In genomic region chr4:124990325-124990724, GRCm38 (mm10) we compare ENCODE assay signal across 10 mouse cellular contexts. TPM values are rescaled to one million over a fixed set of nuclear protein-coding genes. Genes with fewer than 3 reads are reported as not detected.
DNase-seq lines count a peak whose midpoint lies in the region; ATAC-seq and TF ChIP-seq lines count a peak whose summit lies in the region.
"Had no signal": no experiment of that assay in that cellular context is flagged by ENCODE, and none has a peak within 500 bp of the region (broad histone marks: within the 10 kb centered on the region; RNA-seq: fewer than 3 reads in every experiment).

No protein-coding gene starts in this region.

- no peak for ATAC-seq in heart, embryonic 14.5 days (ENCODE audit: insufficient number of reproducible peaks, insufficient read depth, low FRiP score, low read depth)
- peak; percentile 66 for ATAC-seq in granulocyte monocyte progenitor cell, adult 5-6 weeks (replicated peaks; ENCODE audit: poor library complexity, severe bottlenecking)
- ATAC-seq in liver, embryonic 15.5 days (ENCODE audit: insufficient read depth): no peak

- no peak for DNase-seq in heart, adult 18-20 months
- DNase-seq in CH12.LX (ENCODE audit: extremely low read depth): peak; percentile 57
- no peak for DNase-seq in cerebellum, adult 2 months
- DNase-seq in natural killer cell, adult 2 months (ENCODE audit: low spot score in 2 of 2): no peak
- no peak for DNase-seq in cerebellum, adult 9-10 months
- DNase-seq: kidney, postnatal 36 days; right cerebral cortex, postnatal 25 days had no signal

- TF ChIP-seq RAD21 in CH12.LX (IDR thresholded peaks at IDR 0.05; ENCODE audit: low read depth, low read length): no peak

- H3K36me3 ChIP-seq in heart, embryonic 14.5 days (ENCODE audit: control insufficient read depth, insufficient read depth, low read length): no peaks in the 10 kb centered on the region
- no peaks in the 10 kb centered on the region for H3K36me3 ChIP-seq in CH12.LX (replicated peaks in 1 of 2; ENCODE audit: control insufficient read depth in 1 of 2, insufficient read depth in 1 of 2, low read length in 1 of 2)
- H3K36me3 ChIP-seq in liver, embryonic 15.5 days (replicated peaks): no peaks in the 10 kb centered on the region

- H3K4me1 ChIP-seq in heart, embryonic 14.5 days (ENCODE audit: control insufficient read depth in 2 of 2, insufficient read depth in 2 of 2, low read length in 2 of 2): peaks cover 4 to 11% of the 10 kb centered on the region in 2 experiments; a peak in 3 of 4 replicates
- peaks cover 34 to 41% of the 10 kb centered on the region in 2 experiments for H3K4me1 ChIP-seq in CH12.LX (ENCODE audit: control insufficient read depth in 1 of 2, insufficient read depth in 2 of 2)
- peaks cover 10% of the 10 kb centered on the region; the same call in 1 of the 2 replicates for H3K4me1 ChIP-seq in liver, embryonic 15.5 days (replicated peaks)
- peaks cover 4% of the 10 kb centered on the region; the same call in 1 of the 2 replicates for H3K4me1 ChIP-seq in cerebellum, adult 2 months (ENCODE audit: control insufficient read depth, insufficient read depth, low read length)

- H3K27me3 ChIP-seq in heart, embryonic 14.5 days (ENCODE audit: control insufficient read depth, insufficient read depth, low read length): peaks cover 69% of the 10 kb centered on the region
- peaks cover 7% of the 10 kb centered on the region for H3K27me3 ChIP-seq in CH12.LX (replicated peaks)
- peaks cover 71% of the 10 kb centered on the region for H3K27me3 ChIP-seq in liver, embryonic 15.5 days
- H3K27me3 ChIP-seq in cerebellum, adult 2 months (ENCODE audit: control insufficient read depth, insufficient read depth, low read length): peaks cover 10% of the 10 kb centered on the region; the same call in 1 of the 2 replicates

- no peaks in the 10 kb centered on the region for H3K79me2 ChIP-seq in CH12.LX (replicated peaks; ENCODE audit: control insufficient read depth, extremely low read depth, insufficient read depth, poor library complexity, severe bottlenecking)

- 3% methylated on average over 7 of the region's 7 CpGs for WGBS in heart, embryonic 14.5 days
- WGBS in liver, embryonic 15.5 days (ENCODE audit: insufficient replicate concordance): 6% methylated on average over 7 of the region's 7 CpGs
- 14% methylated on average over 7 of the region's 7 CpGs for WGBS in cerebellum, adult 2 months

- dilution Hi-C loops in CH12.LX (cut with MboI; ENCODE audit: extremely low pct_ligation_motif_present, extremely low pct_unique_long_range_greater_than_20kb, low sequenced_read_pairs): no loop called here

- in situ Hi-C loops in CH12.LX (cut with MboI; ENCODE audit: low pct_ligation_motif_present, low pct_unique_long_range_greater_than_20kb, low sequenced_read_pairs): no loop called here

- H3K9ac ChIP-seq in heart, embryonic 14.5 days (ENCODE audit: low read length): no peak overlapping the region
- no peak overlapping the region for H3K9ac ChIP-seq in CH12.LX (ENCODE audit: insufficient read depth, low read depth)
- no peak overlapping the region for H3K9ac ChIP-seq in liver, embryonic 15.5 days

- peak; percentile 34; the same call in 1 of the 2 replicates for TF ChIP-seq POLR2A in CH12.LX (IDR thresholded peaks at IDR 0.05; ENCODE audit: low read depth, low read length)
- no peak for TF ChIP-seq POLR2A in cerebellum, adult 2 months (IDR thresholded peaks at IDR 0.05; ENCODE audit: borderline replicate concordance, insufficient read depth, low read length)

- H3K4me3 ChIP-seq in heart, embryonic 14.5 days (ENCODE audit: control insufficient read depth in 1 of 2, insufficient read depth in 1 of 2, low read depth in 1 of 2, low read length in 2 of 2): 0 out of 4 replicates have a peak overlapping the region, but pooled peaks of 1 of the 2 experiments have one; percentile 12
- H3K4me3 ChIP-seq in CH12.LX (replicated peaks in 1 of 3; ENCODE audit: low read depth in 2 of 3, low read length in 2 of 3, poor library complexity in 1 of 3): peak overlapping the region in 2 of 3 experiments; percentile 1 to 22
- H3K4me3 ChIP-seq in liver, embryonic 15.5 days (replicated peaks): no peak overlapping the region
- no peak overlapping the region for H3K4me3 ChIP-seq in cerebellum, adult 2 months (replicated peaks; ENCODE audit: insufficient read depth, low read depth, low read length)

- H3K4me2 ChIP-seq in heart, embryonic 14.5 days (ENCODE audit: low read length): peak overlapping the region; percentile 53
- peak overlapping the region; percentile 4 for H3K4me2 ChIP-seq in CH12.LX (ENCODE audit: insufficient read depth, low read depth, poor library complexity, severe bottlenecking)
- peak overlapping the region; percentile 27 for H3K4me2 ChIP-seq in liver, embryonic 15.5 days

- TF ChIP-seq EP300 in CH12.LX (IDR thresholded peaks at IDR 0.05; ENCODE audit: low read length): no peak

- TF ChIP-seq CTCF in CH12.LX (conservative IDR thresholded peaks at IDR 0.05 in 1 of 2, IDR thresholded peaks at IDR 0.05 in 1 of 2; ENCODE audit: low read depth in 2 of 2, low read length in 2 of 2): no peak
- no peak for TF ChIP-seq CTCF in cerebellum, adult 2 months (IDR thresholded peaks at IDR 0.05; ENCODE audit: borderline replicate concordance, insufficient read depth, low read depth, low read length)

- no peak overlapping the region for H3K27ac ChIP-seq in heart, embryonic 14.5 days (replicated peaks in 1 of 2; ENCODE audit: control insufficient read depth in 1 of 2, insufficient read depth in 1 of 2, low read depth in 2 of 2, low read length in 2 of 2)
- H3K27ac ChIP-seq in CH12.LX (ENCODE audit: insufficient read depth, low read depth): no peak overlapping the region
- no peak overlapping the region for H3K27ac ChIP-seq in liver, embryonic 15.5 days (replicated peaks)
- H3K27ac ChIP-seq in cerebellum, adult 2 months (ENCODE audit: insufficient read depth, low read length): no peak overlapping the region

- no peaks in the 10 kb centered on the region for H3K9me3 ChIP-seq in heart, embryonic 14.5 days (ENCODE audit: control insufficient read depth, low read length)
- peaks cover 2% of the 10 kb centered on the region for H3K9me3 ChIP-seq in CH12.LX (replicated peaks; ENCODE audit: low read length)
- no peaks in the 10 kb centered on the region for H3K9me3 ChIP-seq in liver, embryonic 15.5 days (replicated peaks)

TF ChIP-seq in CH12.LX, 34 proteins besides CTCF, POLR2A, EP300 and RAD21:
- TF ChIP-seq BHLHE40 (IDR thresholded peaks at IDR 0.05; ENCODE audit: low read depth, low read length) (peak; percentile 79), MAFK (IDR thresholded peaks at IDR 0.05; ENCODE audit: insufficient replicate concordance, low read length) (peak; percentile 62; the same call in 1 of the 2 replicates), JUND (conservative IDR thresholded peaks at IDR 0.05; ENCODE audit: low read depth, low read length) (no peak)
TF ChIP-seq in CH12.LX: peak in this region for 2.

RNA-seq across cellular contexts. Expression of gene Rspo1, which starts 4.1 kb away (rescaled TPM):
- 8.3 and 9.5 TPM in 2 replicates for polyA plus RNA-seq in heart, embryonic 14.5 days (2014; fragmentation: Nextera tagmentation; extraction: Ambion mirVana)
- 1 to 10 TPM; 3.1 to 4.3 TPM for total RNA-seq in heart, adult 18-20 months (2021)
- total RNA-seq in CH12.LX (2012; rRNA removed) (0.25 and 0.29 TPM in 2 replicates), CH12.LX (2014; rRNA removed) (0.31 and 0.36 TPM in 2 replicates)
- polyA plus RNA-seq in CH12.LX (2012; ENCODE audit: insufficient read length, low read depth): 0.50 and 0.87 TPM in 2 replicates
- 4.0 TPM in 1 of 2 replicates, not detected in the other for total RNA-seq in granulocyte monocyte progenitor cell, adult 5-6 weeks (2014; fragmentation: Nextera tagmentation)
- 0.86 and 1.2 TPM in 2 replicates for total RNA-seq in granulocyte monocyte progenitor cell, adult 5-6 weeks (2017)
- polyA plus RNA-seq in liver, embryonic 15.5 days (2015; fragmentation: Nextera tagmentation; extraction: Ambion mirVana): 0.44 and 0.67 TPM in 2 replicates
- 0.72 and 0.93 TPM in 2 replicates for polyA plus RNA-seq in cerebellum, adult 2 months (2012; rRNA removed)

RNA-seq across cellular contexts. Expression of gene Gnl2, which starts 26.1 kb away (rescaled TPM):
- 53.2 and 58.5 TPM in 2 replicates for polyA plus RNA-seq in heart, embryonic 14.5 days (2014; fragmentation: Nextera tagmentation; extraction: Ambion mirVana)
- 10 to 100 TPM; 28.6 to 29.2 TPM for total RNA-seq in heart, adult 18-20 months (2021)
- total RNA-seq in CH12.LX (2012; rRNA removed) (65.0 and 79.1 TPM in 2 replicates), CH12.LX (2014; rRNA removed) (66.8 and 80.4 TPM in 2 replicates)
- polyA plus RNA-seq in CH12.LX (2012; ENCODE audit: insufficient read length, low read depth): 139 and 162 TPM in 2 replicates
- 67.9 and 84.5 TPM in 2 replicates for total RNA-seq in granulocyte monocyte progenitor cell, adult 5-6 weeks (2014; fragmentation: Nextera tagmentation)
- total RNA-seq in granulocyte monocyte progenitor cell, adult 5-6 weeks (2017): 161 and 163 TPM in 2 replicates
- polyA plus RNA-seq in liver, embryonic 15.5 days (2015; fragmentation: Nextera tagmentation; extraction: Ambion mirVana): 31.8 and 33.6 TPM in 2 replicates
- 84.6 and 85.4 TPM in 2 replicates for polyA plus RNA-seq in cerebellum, adult 2 months (2012; rRNA removed)

RNA-seq across cellular contexts. Expression of gene Cdca8, which starts 51.2 kb away (rescaled TPM):
- polyA plus RNA-seq in heart, embryonic 14.5 days (2014; fragmentation: Nextera tagmentation; extraction: Ambion mirVana): 95.1 and 98.7 TPM in 2 replicates
- total RNA-seq in heart, adult 18-20 months (2021): under 1 TPM; 0.41 to 0.57 TPM
- 101 and 111 TPM in 2 replicates for total RNA-seq in CH12.LX (2012; rRNA removed)
- total RNA-seq in CH12.LX (2014; rRNA removed): 55.2 and 58.8 TPM in 2 replicates
- polyA plus RNA-seq in CH12.LX (2012; ENCODE audit: insufficient read length, low read depth): 174 and 188 TPM in 2 replicates
- 59.2 and 97.0 TPM in 2 replicates for total RNA-seq in granulocyte monocyte progenitor cell, adult 5-6 weeks (2014; fragmentation: Nextera tagmentation)
- total RNA-seq in granulocyte monocyte progenitor cell, adult 5-6 weeks (2017): 120 and 136 TPM in 2 replicates
- polyA plus RNA-seq in liver, embryonic 15.5 days (2015; fragmentation: Nextera tagmentation; extraction: Ambion mirVana): 116 and 118 TPM in 2 replicates
- 1.2 TPM in 2 replicates for polyA plus RNA-seq in cerebellum, adult 2 months (2012; rRNA removed)

RNA-seq across cellular contexts. Expression of gene 9930104L06Rik, which starts 53.5 kb away (rescaled TPM):
- 3.2 and 4.3 TPM in 2 replicates for polyA plus RNA-seq in heart, embryonic 14.5 days (2014; fragmentation: Nextera tagmentation; extraction: Ambion mirVana)
- total RNA-seq in heart, adult 18-20 months (2021): 10 to 100 TPM in 1 of 2 experiments, 1 to 10 TPM in 1; 7.8 to 10.9 TPM
- total RNA-seq in CH12.LX (2012; rRNA removed) (12.3 and 14.5 TPM in 2 replicates), CH12.LX (2014; rRNA removed) (10.7 and 14.8 TPM in 2 replicates)
- polyA plus RNA-seq in CH12.LX (2012; ENCODE audit: insufficient read length, low read depth): 15.3 and 15.9 TPM in 2 replicates
- 6.9 and 14.1 TPM in 2 replicates for total RNA-seq in granulocyte monocyte progenitor cell, adult 5-6 weeks (2014; fragmentation: Nextera tagmentation)
- 6.3 and 10.5 TPM in 2 replicates for total RNA-seq in granulocyte monocyte progenitor cell, adult 5-6 weeks (2017)
- 5.2 TPM in 2 replicates for polyA plus RNA-seq in liver, embryonic 15.5 days (2015; fragmentation: Nextera tagmentation; extraction: Ambion mirVana)
- polyA plus RNA-seq in cerebellum, adult 2 months (2012; rRNA removed): 24.0 TPM in 2 replicates

Comparison
In these comparisons a context has a peak if more than half of its experiments do, and no peak if none do; other contexts are left out.
1. H3K4me3 ChIP-seq: peak in CH12.LX (2 of 3); none in liver, embryonic 15.5 days (single experiment) and cerebellum, adult 2 months (single experiment).
2. RNA of gene Cdca8, which starts 51.2 kb away (polyA plus RNA-seq): 174 to 188 TPM in CH12.LX, 116 to 118 TPM in liver, embryonic 15.5 days and 95.1 to 98.7 TPM in heart, embryonic 14.5 days; 1.2 TPM in cerebellum, adult 2 months; every median in the first group is over 10 times any median in the second.
3. Peak in every context shown above with its lines, with median percentiles within 50 percentile points of each other: H3K4me2 ChIP-seq.